Mouse (Mus musculus) liver, postnatal 0 days (tissue): ENCODE results near the gene Anp32e. TPM values are rescaled to one million over a fixed set of nuclear protein-coding genes. Genes with fewer than 3 reads are reported as not detected.

Experiments
- ATAC-seq: fragments of 200-750 bp; cut with Nextera tagmentation; 2 replicates; pipeline ENCODE4 v1.8.0; 2017; ENCODE audit warnings: mild to moderate bottlenecking, moderate library complexity
- DNase-seq: peaks from one replicate; pipeline ENCODE4 v3.0.0-alpha.2; 2016
- H3K27ac ChIP-seq: fragments of 300-500 bp; sonication (generic); 2 replicates; pipeline ENCODE4 v1.5.1; 2014; ENCODE audit warnings: antibody characterized with exemption, moderate library complexity, mild to moderate bottlenecking, low read depth
- H3K27me3 ChIP-seq: fragments of 300-500 bp; sonication (generic); 2 replicates; pipeline ENCODE4 v1.6.1; 2014; ENCODE audit warnings: low read length, control low read depth, mixed read lengths; ENCODE audit not compliant: insufficient read depth
- H3K36me3 ChIP-seq: fragments of 300-500 bp; sonication (generic); replicated peaks from 2 replicates; pipeline ENCODE4 v1.6.1; 2014; ENCODE audit warnings: mild to moderate bottlenecking, control low read depth, low read length, moderate library complexity, mixed read lengths; ENCODE audit not compliant: insufficient read depth
- H3K4me1 ChIP-seq: fragments of 300-500 bp; sonication (generic); 2 replicates; pipeline ENCODE4 v1.6.1; 2014; ENCODE audit warnings: antibody characterized with exemption, mild to moderate bottlenecking, control low read depth; ENCODE audit not compliant: insufficient read depth
- H3K4me2 ChIP-seq: fragments of 300-500 bp; sonication (generic); 2 replicates; pipeline ENCODE4 v1.6.1; 2014; ENCODE audit warnings: low read depth, mild to moderate bottlenecking, low read length, moderate library complexity, mixed read lengths
- H3K4me3 ChIP-seq: fragments of 300-500 bp; sonication (generic); 2 replicates; pipeline ENCODE4 v1.5.1; 2014; ENCODE audit warnings: low read depth, low read length
- H3K9ac ChIP-seq: fragments of 300-500 bp; sonication (generic); replicated peaks from 2 replicates; pipeline ENCODE4 v1.6.1; 2014; ENCODE audit warnings: mild to moderate bottlenecking, moderate library complexity
- H3K9me3 ChIP-seq: fragments of 300-500 bp; sonication (generic); 2 replicates; pipeline ENCODE4 v1.6.1; 2016; ENCODE audit warnings: mild to moderate bottlenecking, control low read depth, low read length, mixed read lengths
- CTCF ChIP-seq: sonication (generic); IDR thresholded peaks from 2 replicates; pipeline ENCODE4 v1.5.1; 2016; ENCODE audit warnings: antibody characterized with exemption, low read depth
- EP300 ChIP-seq: IDR thresholded peaks from 2 replicates; pipeline ENCODE4 v1.6.1; 2016; ENCODE audit warnings: antibody characterized with exemption, low read depth, mild to moderate bottlenecking
- WGBS: fragments of 180-500 bp; shearing (Covaris S2); extraction: QIAGEN DNeasy Blood & Tissue Kit; methylation state at CpG from one replicate; pipeline ENCODE4 v1.1.7; 2014; ENCODE audit not compliant: insufficient replicate concordance; 5-methylcytosine and 5-hydroxymethylcytosine counted together
- polyA plus RNA-seq: library from polyadenylated mRNA; unstranded; fragments of >200 nt; fragmentation: Nextera tagmentation; extraction: Ambion mirVana; gene quantifications from 2 replicates; pipeline ENCODE4 v1.2.1, GENCODE M21; 2015

The Anp32e gene
- polyA plus RNA-seq, 1 experiment from 2014 or later = 98.4 TPM

GRCm38 (mm10) chr3:95978265-95978664 lies 49.2 kb downstream of the Anp32e start:
- Histone ChIP-seq H3K27ac (no peak overlapping the region), H3K9ac (no peak overlapping the region), H3K4me1 (peaks cover 6% of the 10 kb centered on the region; the same call in 1 of the 2 replicates), H3K4me3 (no peak overlapping the region), H3K36me3 (no peaks in the 10 kb centered on the region), H3K4me2 (no peak overlapping the region), H3K27me3 (peaks cover 10% of the 10 kb centered on the region), H3K9me3 (no peaks in the 10 kb centered on the region)
- DNase-seq = no peak
- 69% methylated on average over 9 of the region's 9 CpGs for WGBS
- TF ChIP-seq CTCF (0 out of 2 replicates have a peak, but pooled peaks have one; percentile 14), EP300 (no peak)
- no peak for ATAC-seq

GRCm38 (mm10) chr3:95980276-95980970 lies 51.4 kb downstream of the Anp32e start:
- DNase-seq = no peak
- H3K4me2 ChIP-seq = no peak overlapping the region
- ATAC-seq = no peak
- H3K27ac ChIP-seq = no peak overlapping the region
- H3K4me3 ChIP-seq = no peak overlapping the region
- H3K9me3 ChIP-seq = no peaks in the 10 kb centered on the region
- no peaks in the 10 kb centered on the region for H3K27me3 ChIP-seq
- TF ChIP-seq CTCF (no peak), EP300 (no peak)
- WGBS = 75% methylated on average over 12 of the region's 12 CpGs
- H3K9ac ChIP-seq = no peak overlapping the region
- peaks cover 5% of the 10 kb centered on the region; the same call in 1 of the 2 replicates for H3K4me1 ChIP-seq
- H3K36me3 ChIP-seq = no peaks in the 10 kb centered on the region

- Histone ChIP-seq H3K27ac (no peak overlapping the region), H3K4me2 (no peak overlapping the region), H3K9me3 (no peaks in the 10 kb centered on the region), H3K4me3 (no peak overlapping the region), H3K4me1 (peaks cover 19% of the 10 kb centered on the region), H3K36me3 (no peaks in the 10 kb centered on the region), H3K9ac (no peak overlapping the region), H3K27me3 (no peaks in the 10 kb centered on the region)
- 68% methylated on average over 4 of the region's 4 CpGs for WGBS
- TF ChIP-seq EP300 = no peak
- no peak for TF ChIP-seq CTCF
- ATAC-seq (no peak), DNase-seq (no peak)
Observed at GRCm38 (mm10) chr3:95982129-95982528, 53.1 kb downstream of the Anp32e start.

GRCm38 (mm10) chr3:95985209-95986000 lies 56.4 kb downstream of the Anp32e start:
- DNase-seq (peak; percentile 28), ATAC-seq (peak; percentile 49)
- 12% methylated on average over 12 of the region's 12 CpGs for WGBS
- Histone ChIP-seq H3K27ac (peak overlapping the region; percentile 70), H3K9me3 (no peaks in the 10 kb centered on the region), H3K4me1 (peaks cover 24% of the 10 kb centered on the region), H3K4me2 (peak overlapping the region; percentile 54), H3K4me3 (no peak overlapping the region), H3K27me3 (no peaks in the 10 kb centered on the region), H3K9ac (no peak overlapping the region), H3K36me3 (peaks cover 18% of the 10 kb centered on the region)
- TF ChIP-seq CTCF = no peak
- TF ChIP-seq EP300 = no peak

GRCm38 (mm10) chr3:95986001-95986622 lies 57.1 kb downstream of the Anp32e start:
- no peak for TF ChIP-seq EP300
- no peak for TF ChIP-seq CTCF
- DNase-seq (peak; percentile 52), ATAC-seq (peak; percentile 35)
- WGBS = 12% methylated on average over 21 of the region's 21 CpGs
- peaks cover 24% of the 10 kb centered on the region for H3K36me3 ChIP-seq
- H3K4me3 ChIP-seq = no peak overlapping the region
- peak overlapping the region; percentile 70 for H3K27ac ChIP-seq
- H3K9ac ChIP-seq = no peak overlapping the region
- peaks cover 24% of the 10 kb centered on the region for H3K4me1 ChIP-seq
- peak overlapping the region; percentile 54 for H3K4me2 ChIP-seq
- H3K9me3 ChIP-seq = no peaks in the 10 kb centered on the region
- H3K27me3 ChIP-seq = no peaks in the 10 kb centered on the region

GRCm38 (mm10) chr3:95986984-95987383 lies 57.9 kb downstream of the Anp32e start:
- Histone ChIP-seq H3K4me1 (peaks cover 24% of the 10 kb centered on the region), H3K4me2 (no peak overlapping the region), H3K9ac (no peak overlapping the region), H3K27me3 (no peaks in the 10 kb centered on the region), H3K4me3 (no peak overlapping the region), H3K9me3 (no peaks in the 10 kb centered on the region), H3K27ac (no peak overlapping the region), H3K36me3 (peaks cover 28% of the 10 kb centered on the region)
- no peak for ATAC-seq
- TF ChIP-seq EP300 (no peak), CTCF (no peak)
- WGBS = 50% methylated on average over 4 of the region's 4 CpGs
- DNase-seq = no peak
